Mouse (Mus musculus): ENCODE data around the gene Gmpr. TPM values are rescaled to one million over a fixed set of nuclear protein-coding genes. Genes with fewer than 3 reads are reported as not detected.

Gmpr gene
- polyA plus RNA-seq, 1 experiment: 10.9 TPM

DNA sequence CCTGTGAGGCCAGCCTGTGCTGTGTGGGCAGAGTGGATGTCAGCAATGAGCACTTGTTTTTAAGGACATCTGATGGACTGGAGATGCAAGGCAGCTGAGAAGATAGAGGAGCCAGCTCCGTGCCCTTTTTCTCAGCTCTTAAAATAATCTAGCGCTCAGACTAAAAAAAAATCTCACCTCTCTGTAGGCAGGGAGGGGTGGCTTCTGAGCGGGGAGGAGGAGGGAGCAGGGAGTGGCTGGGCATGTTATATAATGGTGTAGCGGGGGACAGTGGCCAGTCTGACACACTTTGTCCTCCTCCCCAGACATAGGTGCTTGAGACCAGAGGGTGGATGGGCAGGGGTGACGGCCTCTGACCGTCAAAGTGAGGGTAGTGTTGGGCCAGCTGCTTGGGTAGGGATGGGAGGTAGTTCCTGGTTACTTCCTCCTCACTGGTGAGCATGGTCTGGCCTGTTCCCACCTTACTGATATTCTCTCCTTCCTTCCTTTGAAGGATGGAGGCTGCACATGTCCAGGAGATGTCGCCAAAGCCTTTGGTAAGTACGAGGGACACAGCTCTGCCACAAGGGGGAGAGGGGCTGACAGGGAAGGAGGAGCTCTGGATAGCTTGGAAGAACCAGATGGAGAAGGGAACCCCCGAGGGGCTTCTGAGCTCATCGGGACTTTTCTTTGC, 31.4 kb downstream of the Gmpr start:
- H3K4me3 ChIP-seq (replicated peaks; ENCODE audit: control insufficient read depth, low read depth, low read length): no peak overlapping the region
- TF ChIP-seq CTCF (IDR thresholded peaks at IDR 0.05; ENCODE audit: control insufficient read depth, insufficient read depth, low read length) (no peak), POLR2A (IDR thresholded peaks at IDR 0.05; ENCODE audit: borderline replicate concordance, control insufficient read depth, low read depth, low read length) (no peak)
- H3K4me1 ChIP-seq (ENCODE audit: control insufficient read depth, insufficient read depth, low read length): no peaks in the 10 kb centered on the region
- no peak overlapping the region for H3K27ac ChIP-seq (ENCODE audit: control insufficient read depth, insufficient read depth, low read depth, low read length, poor library complexity)
- 44% methylated on average over 10 of the region's 10 CpGs for WGBS

- Histone ChIP-seq H3K4me3 (replicated peaks; ENCODE audit: control insufficient read depth, low read depth, low read length) (no peak overlapping the region), H3K27ac (ENCODE audit: control insufficient read depth, insufficient read depth, low read depth, low read length, poor library complexity) (no peak overlapping the region), H3K4me1 (ENCODE audit: control insufficient read depth, insufficient read depth, low read length) (no peaks in the 10 kb centered on the region)
- TF ChIP-seq CTCF (IDR thresholded peaks at IDR 0.05; ENCODE audit: control insufficient read depth, insufficient read depth, low read length) (peak; percentile 75), POLR2A (IDR thresholded peaks at IDR 0.05; ENCODE audit: borderline replicate concordance, control insufficient read depth, low read depth, low read length) (no peak)
- WGBS: 33% methylated on average over 10 of the region's 10 CpGs
These were observed 31.9 kb downstream of the Gmpr start for GRCm38 (mm10) chr13:45539205-45539568.

- TF ChIP-seq POLR2A (IDR thresholded peaks at IDR 0.05; ENCODE audit: borderline replicate concordance, control insufficient read depth, low read depth, low read length) (no peak), CTCF (IDR thresholded peaks at IDR 0.05; ENCODE audit: control insufficient read depth, insufficient read depth, low read length) (no peak)
- WGBS: 73% methylated on average over 13 of the region's 13 CpGs
- no peak overlapping the region for H3K27ac ChIP-seq (ENCODE audit: control insufficient read depth, insufficient read depth, low read depth, low read length, poor library complexity)
- H3K4me1 ChIP-seq (ENCODE audit: control insufficient read depth, insufficient read depth, low read length): no peaks in the 10 kb centered on the region
- no peak overlapping the region for H3K4me3 ChIP-seq (replicated peaks; ENCODE audit: control insufficient read depth, low read depth, low read length)
These were observed 38.7 kb downstream of the Gmpr start for GRCm38 (mm10) chr13:45545974-45546373.

DNA sequence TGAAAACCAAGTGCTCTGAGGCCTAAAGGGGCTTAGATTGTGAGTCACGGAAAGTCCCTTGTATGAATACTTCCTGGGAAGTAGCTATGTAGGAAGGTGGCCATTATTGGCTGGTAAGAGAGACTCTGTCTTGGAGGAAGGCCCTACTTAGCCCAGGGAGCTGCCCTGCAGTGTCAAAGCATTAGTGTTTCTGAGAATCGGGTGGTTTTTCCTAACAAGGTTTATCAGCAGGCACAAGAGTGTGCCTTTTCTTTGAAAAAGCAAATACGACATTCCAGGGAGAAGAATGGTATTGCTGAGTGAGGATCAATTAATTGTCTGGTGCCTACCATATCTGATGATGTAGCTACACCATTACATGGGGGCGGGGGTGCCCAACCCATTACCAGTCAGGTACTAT, 39.7 kb downstream of the Gmpr start:
- 76% methylated on average over 4 of the region's 4 CpGs for WGBS
- TF ChIP-seq CTCF (IDR thresholded peaks at IDR 0.05; ENCODE audit: control insufficient read depth, insufficient read depth, low read length) (no peak), POLR2A (IDR thresholded peaks at IDR 0.05; ENCODE audit: borderline replicate concordance, control insufficient read depth, low read depth, low read length) (no peak)
- H3K4me1 ChIP-seq (ENCODE audit: control insufficient read depth, insufficient read depth, low read length): no peaks in the 10 kb centered on the region
- no peak overlapping the region for H3K4me3 ChIP-seq (replicated peaks; ENCODE audit: control insufficient read depth, low read depth, low read length)
- H3K27ac ChIP-seq (ENCODE audit: control insufficient read depth, insufficient read depth, low read depth, low read length, poor library complexity): no peak overlapping the region

DNA sequence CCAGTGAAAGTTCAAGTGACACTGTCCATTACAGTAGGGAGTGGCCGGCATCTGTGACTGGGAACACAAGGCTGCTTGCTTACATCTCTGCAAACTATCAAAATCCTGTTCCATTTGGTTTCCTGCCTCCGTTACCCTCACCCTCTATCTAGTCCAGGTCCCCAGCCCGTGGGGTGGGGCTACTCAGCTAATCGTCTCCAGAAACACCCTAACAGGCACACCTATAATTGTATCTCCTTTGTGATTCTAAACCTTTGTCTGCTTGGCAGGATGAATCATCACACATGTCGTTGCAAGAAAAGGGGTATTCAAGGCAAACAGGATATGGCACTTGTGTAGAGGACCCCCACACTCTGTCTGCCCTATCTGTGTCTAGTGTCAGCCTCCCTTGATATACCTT, 40.3 kb downstream of the Gmpr start:
- H3K4me1 ChIP-seq (ENCODE audit: control insufficient read depth, insufficient read depth, low read length): no peaks in the 10 kb centered on the region
- no peak overlapping the region for H3K4me3 ChIP-seq (replicated peaks; ENCODE audit: control insufficient read depth, low read depth, low read length)
- TF ChIP-seq CTCF (IDR thresholded peaks at IDR 0.05; ENCODE audit: control insufficient read depth, insufficient read depth, low read length) (no peak), POLR2A (IDR thresholded peaks at IDR 0.05; ENCODE audit: borderline replicate concordance, control insufficient read depth, low read depth, low read length) (no peak)
- no peak overlapping the region for H3K27ac ChIP-seq (ENCODE audit: control insufficient read depth, insufficient read depth, low read depth, low read length, poor library complexity)
- WGBS: 77% methylated on average over 5 of the region's 5 CpGs

DNA sequence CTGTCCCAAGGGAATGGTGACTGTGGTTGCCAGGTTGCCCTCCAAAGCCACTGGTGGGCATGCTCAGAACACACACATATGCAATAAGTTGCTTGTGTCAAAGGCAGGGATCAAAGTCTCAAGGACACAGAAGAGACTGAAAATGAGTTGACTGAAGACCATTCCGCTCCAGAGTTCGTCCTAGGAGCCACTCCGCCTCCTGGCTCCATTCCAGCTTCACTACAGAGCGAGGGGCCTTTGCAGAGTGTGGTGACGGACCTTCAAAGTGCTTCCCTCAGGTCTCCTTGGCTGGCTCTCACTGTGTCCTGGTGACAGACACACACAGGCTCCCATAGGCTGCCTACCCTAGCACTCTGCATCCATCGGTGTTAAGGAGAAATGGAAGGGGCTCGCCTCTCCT, 46.4 kb downstream of the Gmpr start:
- TF ChIP-seq CTCF (IDR thresholded peaks at IDR 0.05; ENCODE audit: control insufficient read depth, insufficient read depth, low read length): no peak
- no peak for TF ChIP-seq POLR2A (IDR thresholded peaks at IDR 0.05; ENCODE audit: borderline replicate concordance, control insufficient read depth, low read depth, low read length)
- Histone ChIP-seq H3K4me3 (replicated peaks; ENCODE audit: control insufficient read depth, low read depth, low read length) (no peak overlapping the region), H3K27ac (ENCODE audit: control insufficient read depth, insufficient read depth, low read depth, low read length, poor library complexity) (no peak overlapping the region), H3K4me1 (ENCODE audit: control insufficient read depth, insufficient read depth, low read length) (no peaks in the 10 kb centered on the region)
- 82% methylated on average over 7 of the region's 7 CpGs for WGBS

- Histone ChIP-seq H3K4me3 (replicated peaks; ENCODE audit: control insufficient read depth, low read depth, low read length) (no peak overlapping the region), H3K4me1 (ENCODE audit: control insufficient read depth, insufficient read depth, low read length) (no peaks in the 10 kb centered on the region), H3K27ac (ENCODE audit: control insufficient read depth, insufficient read depth, low read depth, low read length, poor library complexity) (no peak overlapping the region)
- no peak for TF ChIP-seq CTCF (IDR thresholded peaks at IDR 0.05; ENCODE audit: control insufficient read depth, insufficient read depth, low read length)
- no peak for TF ChIP-seq POLR2A (IDR thresholded peaks at IDR 0.05; ENCODE audit: borderline replicate concordance, control insufficient read depth, low read depth, low read length)
- WGBS: 80% methylated on average over 4 of the region's 4 CpGs
These were observed 51.1 kb downstream of the Gmpr start for GRCm38 (mm10) chr13:45558367-45558766.

- Histone ChIP-seq H3K27ac (ENCODE audit: control insufficient read depth, insufficient read depth, low read depth, low read length, poor library complexity) (no peak overlapping the region), H3K4me1 (ENCODE audit: control insufficient read depth, insufficient read depth, low read length) (no peaks in the 10 kb centered on the region), H3K4me3 (replicated peaks; ENCODE audit: control insufficient read depth, low read depth, low read length) (no peak overlapping the region)
- TF ChIP-seq CTCF (IDR thresholded peaks at IDR 0.05; ENCODE audit: control insufficient read depth, insufficient read depth, low read length): no peak
- TF ChIP-seq POLR2A (IDR thresholded peaks at IDR 0.05; ENCODE audit: borderline replicate concordance, control insufficient read depth, low read depth, low read length): no peak
- 82% methylated on average over 3 of the region's 3 CpGs for WGBS
These were observed 52.0 kb downstream of the Gmpr start for GRCm38 (mm10) chr13:45559258-45559657.

DNA sequence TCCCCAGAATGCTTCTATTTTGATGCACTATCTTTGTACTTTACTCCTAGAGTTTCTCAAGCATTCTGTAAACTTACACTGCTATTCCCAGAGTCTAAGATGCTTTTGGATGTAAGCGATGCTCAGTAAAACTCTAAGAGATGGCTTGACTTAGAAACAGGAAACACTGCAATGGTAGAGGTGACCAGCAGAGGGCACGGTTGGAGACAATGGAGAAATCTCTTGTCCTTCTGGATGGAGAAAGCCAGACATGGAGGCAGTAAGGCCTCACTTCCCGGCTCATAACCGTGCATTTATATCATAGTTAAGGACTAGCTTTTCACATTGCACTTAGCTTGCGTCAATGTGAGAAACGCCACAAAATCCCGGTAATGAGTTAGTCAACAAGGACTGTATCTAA, 53.3 kb downstream of the Gmpr start:
- Histone ChIP-seq H3K27ac (ENCODE audit: control insufficient read depth, insufficient read depth, low read depth, low read length, poor library complexity) (no peak overlapping the region), H3K4me1 (ENCODE audit: control insufficient read depth, insufficient read depth, low read length) (no peaks in the 10 kb centered on the region), H3K4me3 (replicated peaks; ENCODE audit: control insufficient read depth, low read depth, low read length) (no peak overlapping the region)
- WGBS: 76% methylated on average over 7 of the region's 7 CpGs
- TF ChIP-seq POLR2A (IDR thresholded peaks at IDR 0.05; ENCODE audit: borderline replicate concordance, control insufficient read depth, low read depth, low read length): no peak
- TF ChIP-seq CTCF (IDR thresholded peaks at IDR 0.05; ENCODE audit: control insufficient read depth, insufficient read depth, low read length): 0 out of 2 replicates have a peak, but pooled peaks have one; percentile 18
